Comparison of ENCODE assay signal across 11 mouse cellular contexts in genomic region chr9:69992841-69993277, GRCm38 (mm10). TPM values are rescaled to one million over a fixed set of nuclear protein-coding genes. Genes with fewer than 3 reads are reported as not detected.
DNase-seq lines count a peak whose midpoint lies in the region; ATAC-seq and TF ChIP-seq lines count a peak whose summit lies in the region.
"Had no signal": no experiment of that assay in that cellular context is flagged by ENCODE, and none has a peak within 500 bp of the region (broad histone marks: within the 10 kb centered on the region; RNA-seq: fewer than 3 reads in every experiment).

No protein-coding gene starts in this region.

- WGBS in kidney, embryonic 15.5 days = 70% methylated on average over 5 of the region's 5 CpGs
- 71% methylated on average over 5 of the region's 5 CpGs for WGBS in kidney, embryonic 14.5 days
- 41% methylated on average over 5 of the region's 5 CpGs for WGBS in heart, embryonic 16.5 days
- 88% methylated on average over 5 of the region's 5 CpGs for WGBS in forebrain, embryonic 10.5 days

- 0 out of 2 replicates have a peak overlapping the region, but pooled peaks have one; percentile 38 for H3K27ac ChIP-seq in kidney, embryonic 15.5 days
- H3K27ac ChIP-seq in kidney, embryonic 14.5 days (ENCODE audit: low read depth, low read length) = no peak overlapping the region
- H3K27ac ChIP-seq in heart, embryonic 16.5 days (ENCODE audit: low read length) = peak overlapping the region; percentile 79
- H3K27ac ChIP-seq in forebrain, embryonic 10.5 days = no peak overlapping the region

- DNase-seq in G1E (ENCODE audit: low spot score) = no peak
- no peak for DNase-seq in gastrocnemius, postnatal 25 days
- DNase-seq in forebrain, embryonic 10.5 days (ENCODE audit: extremely low spot score, low spot score) = no peak
- DNase-seq in urinary bladder, adult 2 months (ENCODE audit: low spot score) = no peak
- DNase-seq: cerebellum, adult 11-12 months; kidney, adult 18-20 months had no signal

- no peak overlapping the region for H3K4me3 ChIP-seq in kidney, embryonic 15.5 days (replicated peaks)
- no peak overlapping the region for H3K4me3 ChIP-seq in kidney, embryonic 14.5 days (ENCODE audit: low read length)
- H3K4me3 ChIP-seq in G1E (ENCODE audit: low read depth, low read length) = no peak overlapping the region
- H3K4me3 ChIP-seq in heart, embryonic 16.5 days (ENCODE audit: low read length) = no peak overlapping the region
- peak overlapping the region; percentile 81 for H3K4me3 ChIP-seq in megakaryocyte, embryonic 14.5 days (replicated peaks)
- no peak overlapping the region for H3K4me3 ChIP-seq in forebrain, embryonic 10.5 days

- no peak for ATAC-seq in kidney, embryonic 15.5 days (replicated peaks; ENCODE audit: low FRiP score)
- no peak for ATAC-seq in kidney, embryonic 14.5 days (ENCODE audit: low FRiP score, low TSS enrichment)
- peak; percentile 36 for ATAC-seq in G1E (ENCODE audit: extremely low read depth, insufficient number of reproducible peaks, low FRiP score, poor library complexity, severe bottlenecking)
- ATAC-seq in heart, embryonic 16.5 days (replicated peaks; ENCODE audit: extremely low read depth, insufficient read depth, low FRiP score) = no peak

- H3K36me3 ChIP-seq in kidney, embryonic 15.5 days = peaks cover 43% of the 10 kb centered on the region
- H3K36me3 ChIP-seq in kidney, embryonic 14.5 days (ENCODE audit: control insufficient read depth, insufficient read depth, low read length) = peaks cover 40% of the 10 kb centered on the region
- peaks cover 53% of the 10 kb centered on the region for H3K36me3 ChIP-seq in G1E (replicated peaks)
- peaks cover 17% of the 10 kb centered on the region for H3K36me3 ChIP-seq in heart, embryonic 16.5 days (ENCODE audit: control insufficient read depth, insufficient read depth)
- peaks cover 48% of the 10 kb centered on the region for H3K36me3 ChIP-seq in megakaryocyte, embryonic 14.5 days (replicated peaks; ENCODE audit: low read length)
- H3K36me3 ChIP-seq in forebrain, embryonic 10.5 days (replicated peaks) = peaks cover 59% of the 10 kb centered on the region

- H3K4me1 ChIP-seq in kidney, embryonic 15.5 days = peaks cover 41% of the 10 kb centered on the region
- peaks cover 13% of the 10 kb centered on the region for H3K4me1 ChIP-seq in kidney, embryonic 14.5 days (ENCODE audit: control insufficient read depth, insufficient read depth, low read length)
- peaks cover 43% of the 10 kb centered on the region for H3K4me1 ChIP-seq in G1E (ENCODE audit: insufficient read depth, low read depth, low read length)
- H3K4me1 ChIP-seq in heart, embryonic 16.5 days (ENCODE audit: control insufficient read depth, insufficient read depth, low read length) = peaks cover 42% of the 10 kb centered on the region
- H3K4me1 ChIP-seq in megakaryocyte, embryonic 14.5 days = peaks cover 60% of the 10 kb centered on the region
- peaks cover 22% of the 10 kb centered on the region for H3K4me1 ChIP-seq in forebrain, embryonic 10.5 days

- no peak overlapping the region for H3K9ac ChIP-seq in kidney, embryonic 15.5 days
- H3K9ac ChIP-seq in kidney, embryonic 14.5 days (ENCODE audit: low read depth, low read length) = no peak overlapping the region
- no peak overlapping the region for H3K9ac ChIP-seq in heart, embryonic 16.5 days (ENCODE audit: low read length)

- H3K9me3 ChIP-seq in kidney, embryonic 15.5 days (replicated peaks) = no peaks in the 10 kb centered on the region
- no peaks in the 10 kb centered on the region for H3K9me3 ChIP-seq in kidney, embryonic 14.5 days (ENCODE audit: control insufficient read depth, low read length)
- H3K9me3 ChIP-seq in G1E (replicated peaks) = no peaks in the 10 kb centered on the region
- H3K9me3 ChIP-seq in heart, embryonic 16.5 days (replicated peaks; ENCODE audit: control insufficient read depth, low read length) = no peaks in the 10 kb centered on the region
- no peaks in the 10 kb centered on the region for H3K9me3 ChIP-seq in megakaryocyte, embryonic 14.5 days
- no peaks in the 10 kb centered on the region for H3K9me3 ChIP-seq in forebrain, embryonic 10.5 days

- TF ChIP-seq CTCF in G1E (IDR thresholded peaks at IDR 0.05; ENCODE audit: low read depth, low read length) = no peak

- H3K4me2 ChIP-seq in kidney, embryonic 15.5 days = no peak overlapping the region
- H3K4me2 ChIP-seq in kidney, embryonic 14.5 days (replicated peaks; ENCODE audit: low read depth, low read length) = no peak overlapping the region
- peak overlapping the region; percentile 1; the same call in 1 of the 2 replicates for H3K4me2 ChIP-seq in heart, embryonic 16.5 days (ENCODE audit: low read depth, low read length)

- no peaks in the 10 kb centered on the region for H3K27me3 ChIP-seq in kidney, embryonic 15.5 days
- no peaks in the 10 kb centered on the region for H3K27me3 ChIP-seq in kidney, embryonic 14.5 days (ENCODE audit: control insufficient read depth, insufficient read depth, low read length)
- H3K27me3 ChIP-seq in G1E (ENCODE audit: insufficient read depth, low read length) = no peaks in the 10 kb centered on the region
- no peaks in the 10 kb centered on the region for H3K27me3 ChIP-seq in heart, embryonic 16.5 days (ENCODE audit: control insufficient read depth, insufficient read depth, low read length)
- H3K27me3 ChIP-seq in megakaryocyte, embryonic 14.5 days (replicated peaks) = no peaks in the 10 kb centered on the region
- H3K27me3 ChIP-seq in forebrain, embryonic 10.5 days (ENCODE audit: poor library complexity, severe bottlenecking) = no peaks in the 10 kb centered on the region

RNA-seq across cellular contexts. Expression of gene Bnip2, which starts 3.6 kb away (rescaled TPM):
- polyA plus RNA-seq in kidney, embryonic 15.5 days (2015; fragmentation: Nextera tagmentation; extraction: Ambion mirVana) = 101 and 105 TPM in 2 replicates
- 96.5 and 124 TPM in 2 replicates for polyA plus RNA-seq in kidney, embryonic 14.5 days (2014; fragmentation: Nextera tagmentation; extraction: Ambion mirVana)
- total RNA-seq in G1E (2014; fragmentation: Nextera tagmentation) = 103 and 106 TPM in 2 replicates
- total RNA-seq in G1E (2017) = 167 and 186 TPM in 2 replicates
- polyA plus RNA-seq in G1E (2012) = 37.0 and 38.0 TPM in 2 replicates
- polyA plus RNA-seq in heart, embryonic 16.5 days (2015; fragmentation: Nextera tagmentation; extraction: Ambion mirVana) = 120 and 129 TPM in 2 replicates
- 29.5 and 45.8 TPM in 2 replicates for polyA plus RNA-seq in megakaryocyte, embryonic 14.5 days (2012; ENCODE audit: insufficient read depth, low replicate concordance)
- total RNA-seq in gastrocnemius, postnatal 25 days (2021) = 10 to 100 TPM; 73.6 to 76.0 TPM
- polyA plus RNA-seq in forebrain, embryonic 10.5 days (2016; fragmentation: Nextera tagmentation; extraction: Ambion mirVana) = 101 and 112 TPM in 2 replicates
- 121 and 126 TPM in 2 replicates for polyA plus RNA-seq in urinary bladder, adult 2 months (2012; rRNA removed)

RNA-seq across cellular contexts. Expression of gene Gtf2a2, which starts 19.5 kb away (rescaled TPM):
- polyA plus RNA-seq in kidney, embryonic 15.5 days (2015; fragmentation: Nextera tagmentation; extraction: Ambion mirVana) = 183 and 204 TPM in 2 replicates
- polyA plus RNA-seq in kidney, embryonic 14.5 days (2014; fragmentation: Nextera tagmentation; extraction: Ambion mirVana) = 214 and 254 TPM in 2 replicates
- 83.4 and 91.8 TPM in 2 replicates for total RNA-seq in G1E (2014; fragmentation: Nextera tagmentation)
- 180 and 188 TPM in 2 replicates for total RNA-seq in G1E (2017)
- polyA plus RNA-seq in G1E (2012) = 47.4 and 67.6 TPM in 2 replicates
- 168 and 183 TPM in 2 replicates for polyA plus RNA-seq in heart, embryonic 16.5 days (2015; fragmentation: Nextera tagmentation; extraction: Ambion mirVana)
- 9.4 and 33.9 TPM in 2 replicates for polyA plus RNA-seq in megakaryocyte, embryonic 14.5 days (2012; ENCODE audit: insufficient read depth, low replicate concordance)
- total RNA-seq in gastrocnemius, postnatal 25 days (2021) = 10 to 100 TPM; 49.2 to 49.9 TPM
- polyA plus RNA-seq in forebrain, embryonic 10.5 days (2016; fragmentation: Nextera tagmentation; extraction: Ambion mirVana) = 208 and 210 TPM in 2 replicates
- 83.3 and 119 TPM in 2 replicates for polyA plus RNA-seq in urinary bladder, adult 2 months (2012; rRNA removed)

RNA-seq across cellular contexts. Expression of gene Gcnt3, which starts 45.0 kb away (rescaled TPM):
- 1.3 and 2.3 TPM in 2 replicates for polyA plus RNA-seq in kidney, embryonic 15.5 days (2015; fragmentation: Nextera tagmentation; extraction: Ambion mirVana)
- polyA plus RNA-seq in kidney, embryonic 14.5 days (2014; fragmentation: Nextera tagmentation; extraction: Ambion mirVana) = 1.3 and 1.5 TPM in 2 replicates
- total RNA-seq in G1E (2014; fragmentation: Nextera tagmentation) (not detected in 2 replicates), G1E (2017) (0.11 TPM in 1 of 2 replicates, not detected in the other)
- not detected in 2 replicates for polyA plus RNA-seq in G1E (2012)
- 0.11 TPM in 1 of 2 replicates, not detected in the other for polyA plus RNA-seq in heart, embryonic 16.5 days (2015; fragmentation: Nextera tagmentation; extraction: Ambion mirVana)
- not detected in 2 replicates for polyA plus RNA-seq in megakaryocyte, embryonic 14.5 days (2012; ENCODE audit: insufficient read depth, low replicate concordance)
- not detected for total RNA-seq in gastrocnemius, postnatal 25 days (2021)
- not detected in 2 replicates for polyA plus RNA-seq in forebrain, embryonic 10.5 days (2016; fragmentation: Nextera tagmentation; extraction: Ambion mirVana)
- 2.6 TPM in 2 replicates for polyA plus RNA-seq in urinary bladder, adult 2 months (2012; rRNA removed)
- total RNA-seq: left cerebral cortex, postnatal 10 days had no signal

Comparison
In these comparisons a context has a peak if more than half of its experiments do, and no peak if none do; other contexts are left out.
1. H3K27ac ChIP-seq: peak in kidney, embryonic 15.5 days (single experiment) and heart, embryonic 16.5 days (single experiment); none in kidney, embryonic 14.5 days (single experiment) and forebrain, embryonic 10.5 days (single experiment).